Mouse (Mus musculus) midbrain, embryonic 15.5 days (tissue): ENCODE results near the gene Akr7a5. TPM values are rescaled to one million over a fixed set of nuclear protein-coding genes. Genes with fewer than 3 reads are reported as not detected.

ENCODE experiments used
- microRNA-seq: library from miRNA; unstranded; fragments of <30 nt; microRNA quantifications from one replicate; pipeline ENCODE4, GENCODE M21; 2016
- polyA plus RNA-seq: library from polyadenylated mRNA; unstranded; fragments of >200 nt; fragmentation: Nextera tagmentation; extraction: Ambion mirVana; gene quantifications from 2 replicates; pipeline ENCODE4 v1.2.1, GENCODE M21; 2015

The Akr7a5 gene
- polyA plus RNA-seq, 1 experiment from 2014 or later = 68.5 TPM

Small RNA genes within 50 kb of the gene (microRNA-seq; reads per million reads assigned to microRNA genes)
- 2.4 reads per million, percentile 9 among the genes with 10 or more reads in this experiment for gene Gm24245
- 0.74 reads per million for gene Gm25732

Other genes starting within 250 kb of the Akr7a5 start
- gene Htr6, start 235.2 kb upstream of the Akr7a5 start, polyA plus RNA-seq = 0.50 and 0.56 TPM in 2 replicates
- 42.3 and 50.7 TPM in 2 replicates for gene Nbl1, start 217.8 kb upstream of the Akr7a5 start, polyA plus RNA-seq
- 323 and 328 TPM in 2 replicates for gene Minos1, start 179.6 kb upstream of the Akr7a5 start, polyA plus RNA-seq
- gene Capzb, start 117.8 kb upstream of the Akr7a5 start, polyA plus RNA-seq = 330 and 331 TPM in 2 replicates
- 16.3 TPM in 2 replicates for gene Pqlc2, start within 50 bp of the Akr7a5 start, polyA plus RNA-seq
- 81.7 and 88.6 TPM in 2 replicates for gene Mrto4, start 41.8 kb downstream of the Akr7a5 start, polyA plus RNA-seq
- 47.6 and 50.8 TPM in 2 replicates for gene Emc1, start 41.8 kb downstream of the Akr7a5 start, polyA plus RNA-seq
- gene Ubr4, start 41.9 kb downstream of the Akr7a5 start, polyA plus RNA-seq = 101 and 111 TPM in 2 replicates
- 4.1 and 4.3 TPM in 2 replicates for gene Iffo2, start 219.8 kb downstream of the Akr7a5 start, polyA plus RNA-seq